In the genomic region with DNA sequence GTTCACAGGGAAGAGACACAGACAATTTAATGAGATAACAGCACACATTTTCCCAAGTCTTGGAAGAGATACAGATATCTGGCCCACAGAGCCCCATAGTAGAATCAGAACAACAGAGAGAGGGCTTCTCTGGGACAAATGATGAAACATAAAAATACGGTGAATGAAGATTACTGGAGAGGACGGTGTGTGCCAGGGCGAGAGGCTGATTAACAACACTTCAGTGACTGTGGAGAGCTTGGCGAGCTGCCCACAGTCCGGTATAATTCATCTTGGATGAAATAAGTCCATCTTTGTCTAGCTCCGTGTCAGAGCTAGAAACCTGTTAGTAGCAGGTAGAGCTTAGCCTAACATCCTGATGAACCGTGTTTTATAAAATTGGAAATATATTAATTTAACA, we compare ENCODE assay signal across 28 mouse cellular contexts. TPM values are rescaled to one million over a fixed set of nuclear protein-coding genes. Genes with fewer than 3 reads are reported as not detected.
DNase-seq lines count a peak whose midpoint lies in the region; ATAC-seq and TF ChIP-seq lines count a peak whose summit lies in the region.
"Had no signal": no experiment of that assay in that cellular context is flagged by ENCODE, and none has a peak within 500 bp of the region (broad histone marks: within the 10 kb centered on the region; RNA-seq: fewer than 3 reads in every experiment).

No protein-coding gene starts in this region.

- no peak overlapping the region for H3K27ac ChIP-seq in forebrain, embryonic 13.5 days
- no peak overlapping the region for H3K27ac ChIP-seq in forebrain, postnatal 0 days (ENCODE audit: low read depth, low read length)
- no peak overlapping the region for H3K27ac ChIP-seq in midbrain, embryonic 14.5 days (replicated peaks; ENCODE audit: low read depth, low read length)
- H3K27ac ChIP-seq in midbrain, embryonic 10.5 days (replicated peaks): no peak overlapping the region
- no peak overlapping the region for H3K27ac ChIP-seq in neural tube, embryonic 13.5 days (replicated peaks)
- H3K27ac ChIP-seq: embryonic facial prominence, embryonic 15.5 days; gastrocnemius, adult 2 months; heart, embryonic 10.5 days; liver, embryonic 14.5 days; lung, embryonic 15.5 days had no signal

- H3K36me3 ChIP-seq in forebrain, embryonic 13.5 days (ENCODE audit: poor library complexity, severe bottlenecking): no peaks in the 10 kb centered on the region
- no peaks in the 10 kb centered on the region for H3K36me3 ChIP-seq in forebrain, postnatal 0 days (ENCODE audit: insufficient read depth)
- H3K36me3 ChIP-seq in midbrain, embryonic 14.5 days (ENCODE audit: control insufficient read depth, insufficient read depth, low read length): no peaks in the 10 kb centered on the region
- H3K36me3 ChIP-seq in midbrain, embryonic 10.5 days: no peaks in the 10 kb centered on the region
- H3K36me3 ChIP-seq in neural tube, embryonic 13.5 days: no peaks in the 10 kb centered on the region
- H3K36me3 ChIP-seq: embryonic facial prominence, embryonic 15.5 days; heart, embryonic 10.5 days; lung, embryonic 15.5 days had no signal

- H3K27me3 ChIP-seq in forebrain, embryonic 13.5 days: no peaks in the 10 kb centered on the region
- no peaks in the 10 kb centered on the region for H3K27me3 ChIP-seq in forebrain, postnatal 0 days (ENCODE audit: insufficient read depth, low read length)
- no peaks in the 10 kb centered on the region for H3K27me3 ChIP-seq in midbrain, embryonic 14.5 days (ENCODE audit: control insufficient read depth, insufficient read depth, low read length)
- H3K27me3 ChIP-seq in midbrain, embryonic 10.5 days (ENCODE audit: low read depth, poor library complexity, severe bottlenecking): no peaks in the 10 kb centered on the region
- no peaks in the 10 kb centered on the region for H3K27me3 ChIP-seq in neural tube, embryonic 13.5 days
- H3K27me3 ChIP-seq: embryonic facial prominence, embryonic 15.5 days; lung, embryonic 15.5 days had no signal

- peak; percentile 3 for DNase-seq in adrenal gland, postnatal 10 days
- no peak for DNase-seq in adrenal gland, adult 18-20 months (ENCODE audit: low spot score in 2 of 2)
- DNase-seq in forebrain, postnatal 0 days: no peak
- peak; percentile 63 for DNase-seq in midbrain, embryonic 14.5 days
- DNase-seq in midbrain, embryonic 10.5 days (ENCODE audit: low spot score): no peak
- no peak for DNase-seq in kidney, postnatal 4 days
- DNase-seq: gastrocnemius, adult 2 months; kidney, adult 11 months; lung, postnatal 4 days; right cerebral cortex, postnatal 14 days; spleen, adult 18-20 months; thymus, postnatal 25 days had no signal

- 46% methylated on average over 7 of the region's 7 CpGs for WGBS in forebrain, embryonic 13.5 days
- WGBS in forebrain, postnatal 0 days: 20% methylated on average over 7 of the region's 7 CpGs
- 55% methylated on average over 7 of the region's 7 CpGs for WGBS in midbrain, embryonic 14.5 days
- 93% methylated on average over 7 of the region's 7 CpGs for WGBS in midbrain, embryonic 10.5 days
- WGBS in neural tube, embryonic 13.5 days: 50% methylated on average over 7 of the region's 7 CpGs

- ATAC-seq in forebrain, embryonic 13.5 days: peak; percentile 52
- no peak for ATAC-seq in forebrain, postnatal 0 days
- ATAC-seq in midbrain, embryonic 14.5 days (ENCODE audit: low FRiP score, low TSS enrichment): no peak
- peak; percentile 26; the same call in 1 of the 2 replicates for ATAC-seq in neural tube, embryonic 13.5 days (ENCODE audit: low read depth)
- ATAC-seq: Patski had no signal

- TF ChIP-seq CTCF in forebrain, postnatal 0 days (IDR thresholded peaks at IDR 0.05; ENCODE audit: low read depth): no peak

- H3K4me2 ChIP-seq in forebrain, embryonic 13.5 days: peak overlapping the region; percentile 35
- H3K4me2 ChIP-seq in forebrain, postnatal 0 days (ENCODE audit: low read depth): no peak overlapping the region
- no peak overlapping the region for H3K4me2 ChIP-seq in midbrain, embryonic 14.5 days (ENCODE audit: low read length)
- H3K4me2 ChIP-seq in neural tube, embryonic 13.5 days: no peak overlapping the region
- H3K4me2 ChIP-seq: embryonic facial prominence, embryonic 15.5 days; lung, embryonic 15.5 days had no signal

- H3K9me3 ChIP-seq in forebrain, embryonic 13.5 days (replicated peaks): no peaks in the 10 kb centered on the region
- no peaks in the 10 kb centered on the region for H3K9me3 ChIP-seq in forebrain, postnatal 0 days (ENCODE audit: low read length)
- no peaks in the 10 kb centered on the region for H3K9me3 ChIP-seq in midbrain, embryonic 14.5 days (ENCODE audit: control insufficient read depth, low read length)
- H3K9me3 ChIP-seq in midbrain, embryonic 10.5 days (replicated peaks): no peaks in the 10 kb centered on the region
- H3K9me3 ChIP-seq in neural tube, embryonic 13.5 days: no peaks in the 10 kb centered on the region
- H3K9me3 ChIP-seq: embryonic facial prominence, embryonic 15.5 days; heart, embryonic 10.5 days; lung, embryonic 15.5 days had no signal

- H3K4me3 ChIP-seq in forebrain, embryonic 13.5 days: no peak overlapping the region
- H3K4me3 ChIP-seq in forebrain, postnatal 0 days (ENCODE audit: low read depth, low read length): no peak overlapping the region
- no peak overlapping the region for H3K4me3 ChIP-seq in midbrain, embryonic 14.5 days (replicated peaks; ENCODE audit: low read depth, low read length)
- no peak overlapping the region for H3K4me3 ChIP-seq in midbrain, embryonic 10.5 days
- H3K4me3 ChIP-seq in neural tube, embryonic 13.5 days: no peak overlapping the region
- H3K4me3 ChIP-seq: embryonic facial prominence, embryonic 15.5 days; gastrocnemius, adult 2 months; heart, embryonic 10.5 days; lung, embryonic 15.5 days; myocyte had no signal

- H3K9ac ChIP-seq in forebrain, embryonic 13.5 days: no peak overlapping the region
- no peak overlapping the region for H3K9ac ChIP-seq in forebrain, postnatal 0 days
- H3K9ac ChIP-seq in midbrain, embryonic 14.5 days (replicated peaks; ENCODE audit: low read length): no peak overlapping the region
- H3K9ac ChIP-seq in neural tube, embryonic 13.5 days: no peak overlapping the region
- H3K9ac ChIP-seq: embryonic facial prominence, embryonic 15.5 days; liver, embryonic 14.5 days; lung, embryonic 15.5 days had no signal

- peaks cover 16% of the 10 kb centered on the region for H3K4me1 ChIP-seq in forebrain, embryonic 13.5 days
- no peaks in the 10 kb centered on the region for H3K4me1 ChIP-seq in forebrain, postnatal 0 days (ENCODE audit: insufficient read depth)
- H3K4me1 ChIP-seq in midbrain, embryonic 14.5 days (ENCODE audit: control insufficient read depth, insufficient read depth, low read length): no peaks in the 10 kb centered on the region
- no peaks in the 10 kb centered on the region for H3K4me1 ChIP-seq in midbrain, embryonic 10.5 days
- peaks cover 4% of the 10 kb centered on the region; the same call in 1 of the 2 replicates for H3K4me1 ChIP-seq in neural tube, embryonic 13.5 days (replicated peaks)
- H3K4me1 ChIP-seq: embryonic facial prominence, embryonic 15.5 days; heart, embryonic 10.5 days; lung, embryonic 15.5 days had no signal

RNA-seq across cellular contexts. Expression of gene Krtap7-1, which starts 5.3 kb away (rescaled TPM):
- total RNA-seq in adrenal gland, postnatal 10 days (2021): not detected
- not detected for total RNA-seq in adrenal gland, adult 18-20 months (2021)
- not detected in 2 replicates for polyA plus RNA-seq in forebrain, embryonic 13.5 days (2015; fragmentation: Nextera tagmentation; extraction: Ambion mirVana)
- total RNA-seq in forebrain, postnatal 0 days (2014; rRNA removed): 1.00 and 1.2 TPM in 2 replicates
- polyA plus RNA-seq in forebrain, postnatal 0 days (2015; fragmentation: Nextera tagmentation; extraction: Ambion mirVana): 0.27 TPM in 1 of 2 replicates, not detected in the other
- polyA plus RNA-seq in midbrain, embryonic 14.5 days (2014; fragmentation: Nextera tagmentation; extraction: Ambion mirVana): 0.51 TPM in 1 of 2 replicates, not detected in the other
- polyA plus RNA-seq in midbrain, embryonic 10.5 days (2016; fragmentation: Nextera tagmentation; extraction: Ambion mirVana): not detected in 2 replicates
- polyA plus RNA-seq in neural tube, embryonic 13.5 days (2015; fragmentation: Nextera tagmentation; extraction: Ambion mirVana): not detected in 2 replicates
- total RNA-seq: adrenal gland, postnatal 36 days; gastrocnemius, adult 2 months; layer of hippocampus, postnatal 25 days; left cerebral cortex, postnatal 14 days had no signal
- polyA plus RNA-seq: cerebellum, adult 2 months; gonadal fat pad, adult 2 months; heart, embryonic 10.5 days; heart, postnatal 0 days; kidney, embryonic 16.5 days; limb, embryonic 14.5 days; liver, embryonic 14.5 days; lung, embryonic 15.5 days; myocyte; Patski had no signal

RNA-seq across cellular contexts. Expression of gene Krtap8-1, which starts 25.7 kb away (rescaled TPM):
- total RNA-seq in adrenal gland, postnatal 10 days (2021): not detected
- total RNA-seq in adrenal gland, adult 18-20 months (2021): not detected
- polyA plus RNA-seq in forebrain, embryonic 13.5 days (2015; fragmentation: Nextera tagmentation; extraction: Ambion mirVana): not detected in 2 replicates
- total RNA-seq in forebrain, postnatal 0 days (2014; rRNA removed): not detected in 2 replicates
- polyA plus RNA-seq in forebrain, postnatal 0 days (2015; fragmentation: Nextera tagmentation; extraction: Ambion mirVana): not detected in 2 replicates
- polyA plus RNA-seq in midbrain, embryonic 14.5 days (2014; fragmentation: Nextera tagmentation; extraction: Ambion mirVana): not detected in 2 replicates
- polyA plus RNA-seq in midbrain, embryonic 10.5 days (2016; fragmentation: Nextera tagmentation; extraction: Ambion mirVana): 0.25 TPM in 1 of 2 replicates, not detected in the other
- not detected in 2 replicates for polyA plus RNA-seq in neural tube, embryonic 13.5 days (2015; fragmentation: Nextera tagmentation; extraction: Ambion mirVana)
- total RNA-seq: adrenal gland, postnatal 36 days; gastrocnemius, adult 2 months; layer of hippocampus, postnatal 25 days; left cerebral cortex, postnatal 14 days had no signal
- polyA plus RNA-seq: cerebellum, adult 2 months; gonadal fat pad, adult 2 months; heart, embryonic 10.5 days; heart, postnatal 0 days; kidney, embryonic 16.5 days; liver, embryonic 14.5 days; lung, embryonic 15.5 days; myocyte; Patski had no signal

RNA-seq across cellular contexts. Expression of gene Krtap11-1, which starts 57.6 kb away (rescaled TPM):
- total RNA-seq in adrenal gland, postnatal 10 days (2021): not detected
- total RNA-seq in adrenal gland, adult 18-20 months (2021): not detected
- polyA plus RNA-seq in forebrain, embryonic 13.5 days (2015; fragmentation: Nextera tagmentation; extraction: Ambion mirVana): not detected in 2 replicates
- not detected in 2 replicates for total RNA-seq in forebrain, postnatal 0 days (2014; rRNA removed)
- polyA plus RNA-seq in forebrain, postnatal 0 days (2015; fragmentation: Nextera tagmentation; extraction: Ambion mirVana): not detected in 2 replicates
- not detected in 2 replicates for polyA plus RNA-seq in midbrain, embryonic 14.5 days (2014; fragmentation: Nextera tagmentation; extraction: Ambion mirVana)
- not detected in 2 replicates for polyA plus RNA-seq in midbrain, embryonic 10.5 days (2016; fragmentation: Nextera tagmentation; extraction: Ambion mirVana)
- not detected in 2 replicates for polyA plus RNA-seq in neural tube, embryonic 13.5 days (2015; fragmentation: Nextera tagmentation; extraction: Ambion mirVana)
- total RNA-seq: adrenal gland, postnatal 36 days; gastrocnemius, adult 2 months; layer of hippocampus, postnatal 25 days; left cerebral cortex, postnatal 14 days had no signal
- polyA plus RNA-seq: cerebellum, adult 2 months; heart, embryonic 10.5 days; heart, postnatal 0 days; kidney, embryonic 16.5 days; limb, embryonic 14.5 days; liver, embryonic 14.5 days; lung, embryonic 15.5 days; myocyte; Patski had no signal

Comparison
In these comparisons a context has a peak if more than half of its experiments do, and no peak if none do; other contexts are left out.
1. DNase-seq: peak in adrenal gland, postnatal 10 days (single experiment) and midbrain, embryonic 14.5 days (single experiment); none in adrenal gland, adult 18-20 months (0 of 2), forebrain, postnatal 0 days (single experiment), midbrain, embryonic 10.5 days (single experiment) and kidney, postnatal 4 days (0 of 2).
2. ATAC-seq: peak in forebrain, embryonic 13.5 days (single experiment) and neural tube, embryonic 13.5 days (single experiment); none in forebrain, postnatal 0 days (single experiment) and midbrain, embryonic 14.5 days (single experiment).